Mouse (Mus musculus): Measurements from ENCODE around the gene Taf4. TPM values are rescaled to one million over a fixed set of nuclear protein-coding genes. Genes with fewer than 3 reads are reported as not detected.

Gene Taf4
- total RNA-seq (2021): 10 to 100 TPM; 20.8 to 23.7 TPM
- long read RNA-seq, full-length matches to known transcripts: 7 of 36 reads
- long read RNA-seq, partial matches to known transcripts: 3 of 36 reads
- long read RNA-seq, other reads (novel, unspliced or antisense): 26 of 36 reads

- DNase-seq (ENCODE audit: low spot score in 2 of 2): peak; percentile 80 to 91
Observed at GRCm38 (mm10) chr2:179976628-179977343, at the start of gene Taf4. Gene Taf4, minus strand, starts transcription at chr2:179976646.

DNA sequence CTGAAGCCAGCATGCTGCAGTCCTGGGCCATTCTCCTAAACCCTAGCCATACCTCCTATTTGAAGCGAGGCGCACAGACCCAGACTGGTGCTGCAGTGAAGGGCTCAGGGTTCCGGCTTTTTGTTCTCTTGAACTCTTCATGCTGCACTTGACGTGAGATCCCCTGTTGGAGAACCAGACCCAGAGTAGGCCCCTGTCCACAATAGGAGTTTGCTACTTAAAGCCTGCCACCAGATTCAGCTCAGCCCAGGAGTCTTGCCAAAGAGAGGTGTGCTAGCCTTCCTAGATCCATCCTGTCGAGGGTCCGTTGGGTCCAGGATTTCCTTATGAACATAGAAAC is 49.4 kb upstream of the Taf4 start:
- DNase-seq (ENCODE audit: low spot score in 2 of 2): no peak

GRCm38 (mm10) chr2:180025135-180025860 is 48.9 kb upstream of the Taf4 start:
- DNase-seq (ENCODE audit: low spot score in 2 of 2): peak; percentile 48 to 52

DNA sequence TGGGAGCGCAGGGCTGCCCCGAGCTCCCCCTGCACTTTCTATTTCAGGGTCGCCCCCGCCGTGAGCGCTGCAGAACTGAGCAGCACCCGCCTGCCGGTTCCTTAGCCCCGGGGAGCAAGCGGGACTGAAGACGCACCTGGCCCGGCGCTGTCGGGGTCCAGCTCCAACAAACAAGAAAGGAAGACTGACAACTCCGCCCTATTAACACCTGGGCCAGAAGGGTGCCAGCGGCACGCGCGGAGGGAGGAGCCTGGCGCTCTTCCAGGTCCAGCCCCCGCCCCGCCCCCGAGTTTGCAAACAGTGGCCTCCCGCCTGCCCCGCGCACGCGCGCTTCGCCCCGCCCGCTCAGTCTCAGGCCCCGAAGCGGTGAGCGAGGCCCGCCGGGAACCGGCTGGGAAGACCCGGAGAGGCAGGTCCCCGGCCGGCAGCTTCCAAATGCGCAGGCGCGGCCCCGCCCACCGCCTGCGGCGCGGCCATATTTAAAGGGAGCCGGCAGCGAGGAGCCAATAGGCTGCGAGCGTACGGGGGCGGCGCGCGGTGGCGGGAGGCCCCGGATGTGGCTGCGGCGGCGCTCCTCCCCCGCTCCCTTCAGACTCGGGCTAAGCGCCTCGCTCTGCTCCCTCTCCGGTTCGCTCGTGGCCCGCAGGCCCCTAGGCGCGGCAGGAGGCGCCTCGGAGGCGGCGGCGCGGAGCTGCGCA is 48.1 kb upstream of the Taf4 start, which contains the start of gene Lsm14b:
TSS of gene Lsm14b (plus strand) at position 587 of the 698 bp plus-strand sequence.
- DNase-seq (ENCODE audit: low spot score in 2 of 2): peak; percentile 98 to 99

- no peak for DNase-seq (ENCODE audit: low spot score in 2 of 2)
Observed at GRCm38 (mm10) chr2:180022751-180023150, 46.3 kb upstream of the Taf4 start.

DNA sequence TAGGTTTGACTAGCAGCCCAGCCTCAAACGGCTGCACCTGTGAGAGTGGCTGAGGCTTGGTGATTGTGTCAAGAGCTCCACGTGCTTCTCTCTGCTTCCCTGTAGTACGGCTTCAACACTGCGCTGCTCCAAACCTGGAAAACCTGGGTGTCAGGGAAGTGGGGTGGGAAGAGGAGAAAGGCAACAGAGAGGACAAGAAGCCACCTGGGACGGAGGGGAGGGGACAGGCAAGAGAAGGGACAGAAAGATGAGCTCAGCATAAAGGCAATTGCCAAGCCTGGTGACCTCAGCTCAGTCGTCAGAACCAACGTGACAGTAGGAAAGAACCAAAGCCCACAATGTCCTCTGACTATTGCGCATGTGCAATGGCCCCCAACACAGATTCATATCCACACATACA is 44.5 kb upstream of the Taf4 start:
- no peak for DNase-seq (ENCODE audit: low spot score in 2 of 2)

DNA sequence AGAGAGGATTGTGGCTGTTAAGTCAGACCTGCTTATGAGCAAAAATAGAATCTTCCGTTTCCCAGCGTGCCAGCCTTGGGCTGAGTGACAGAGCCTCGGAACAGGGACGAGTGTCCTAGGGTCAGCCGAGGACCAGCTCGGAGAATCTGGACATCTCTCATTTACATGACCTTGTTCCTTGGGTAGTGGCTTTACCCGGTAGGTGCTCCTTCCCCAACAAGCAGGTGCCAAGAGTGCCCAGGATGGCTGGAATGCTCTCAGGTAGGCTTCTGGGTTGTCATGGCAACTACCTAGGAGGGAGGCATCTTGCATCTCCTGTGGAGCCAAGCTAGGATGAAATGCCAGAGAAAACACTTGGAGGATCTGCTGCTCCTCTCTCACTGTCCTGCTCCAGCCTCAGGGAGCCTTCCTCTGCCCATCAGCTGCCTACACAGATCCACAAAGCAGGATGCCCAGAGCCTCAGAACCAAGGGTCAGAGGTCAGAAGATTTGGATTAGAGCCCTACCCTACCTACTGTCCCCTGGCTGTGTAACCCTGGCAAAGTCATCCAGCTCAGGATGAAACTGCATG is 43.7 kb upstream of the Taf4 start:
- no peak for DNase-seq (ENCODE audit: low spot score in 2 of 2)

- DNase-seq (ENCODE audit: low spot score in 2 of 2): no peak
Observed at GRCm38 (mm10) chr2:180018573-180018972, 42.1 kb upstream of the Taf4 start.

- no peak for DNase-seq (ENCODE audit: low spot score in 2 of 2)
Observed at GRCm38 (mm10) chr2:180017632-180018031, 41.2 kb upstream of the Taf4 start.

- DNase-seq (ENCODE audit: low spot score in 2 of 2): no peak
Observed at GRCm38 (mm10) chr2:180013686-180014085, 37.2 kb upstream of the Taf4 start.

DNA sequence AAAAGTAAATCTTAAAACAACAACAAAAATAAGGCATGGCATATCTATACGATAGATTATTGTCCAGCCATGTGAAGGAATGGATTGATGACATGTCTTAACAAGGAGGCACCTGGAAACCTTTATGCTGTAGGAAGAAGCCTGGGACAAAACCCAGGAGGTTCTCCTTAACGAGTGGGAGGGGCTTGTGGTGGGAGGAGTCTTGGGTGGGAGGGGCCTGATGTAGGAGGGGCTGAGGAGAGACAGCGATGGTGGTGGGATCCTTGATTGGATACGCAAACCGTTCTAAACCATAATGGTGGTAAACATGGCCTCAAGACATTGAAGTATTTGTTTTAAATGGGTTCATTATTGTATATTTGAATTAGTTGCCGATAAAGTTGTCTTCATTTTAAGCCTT is 34.9 kb upstream of the Taf4 start:
- no peak for DNase-seq (ENCODE audit: low spot score in 2 of 2)

- DNase-seq (ENCODE audit: low spot score in 2 of 2): no peak
Observed at GRCm38 (mm10) chr2:180010686-180011085, 34.2 kb upstream of the Taf4 start.

DNA sequence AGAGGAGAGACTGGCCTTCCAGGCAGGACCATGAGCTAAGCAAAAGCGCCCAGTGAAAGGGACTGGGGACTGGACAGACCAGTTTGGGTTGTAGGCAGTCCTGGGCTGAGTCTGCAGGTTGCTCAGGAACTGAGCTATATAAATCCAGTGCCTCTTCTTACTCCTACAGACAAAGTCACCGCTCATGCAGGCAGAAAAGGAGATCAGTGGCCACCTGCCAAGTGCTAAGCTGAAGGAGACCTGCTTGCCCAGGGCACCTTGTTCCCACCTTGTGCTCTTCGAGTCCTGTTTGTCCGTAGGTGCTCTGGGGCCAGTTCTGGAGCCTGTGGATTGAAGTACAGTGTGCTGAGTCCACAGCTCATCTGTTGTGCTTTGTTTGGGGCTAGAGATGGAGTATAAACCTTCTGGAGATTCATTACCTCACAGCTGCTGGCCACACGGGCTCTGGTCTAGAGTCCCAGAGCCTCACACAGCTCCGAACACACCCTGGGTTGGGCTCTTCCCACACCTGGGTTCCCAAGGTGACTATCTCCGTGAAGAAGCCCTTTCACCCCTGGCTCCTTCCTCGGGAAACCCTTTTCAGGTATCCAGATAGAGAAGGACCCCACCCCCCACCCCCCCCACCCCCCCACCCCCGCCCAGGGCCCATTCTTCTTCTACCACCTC is 30.0 kb upstream of the Taf4 start:
- no peak for DNase-seq (ENCODE audit: low spot score in 2 of 2)

- no peak for DNase-seq (ENCODE audit: low spot score in 2 of 2)
Observed at GRCm38 (mm10) chr2:180005656-180006351, 29.4 kb upstream of the Taf4 start.

- DNase-seq (ENCODE audit: low spot score in 2 of 2): no peak
Observed at GRCm38 (mm10) chr2:180001635-180002034, 25.2 kb upstream of the Taf4 start.

GRCm38 (mm10) chr2:179998431-179998830 is 22.0 kb upstream of the Taf4 start:
- no peak for DNase-seq (ENCODE audit: low spot score in 2 of 2)

- no peak for DNase-seq (ENCODE audit: low spot score in 2 of 2)
Observed at GRCm38 (mm10) chr2:179993071-179993470, 16.6 kb upstream of the Taf4 start.

DNA sequence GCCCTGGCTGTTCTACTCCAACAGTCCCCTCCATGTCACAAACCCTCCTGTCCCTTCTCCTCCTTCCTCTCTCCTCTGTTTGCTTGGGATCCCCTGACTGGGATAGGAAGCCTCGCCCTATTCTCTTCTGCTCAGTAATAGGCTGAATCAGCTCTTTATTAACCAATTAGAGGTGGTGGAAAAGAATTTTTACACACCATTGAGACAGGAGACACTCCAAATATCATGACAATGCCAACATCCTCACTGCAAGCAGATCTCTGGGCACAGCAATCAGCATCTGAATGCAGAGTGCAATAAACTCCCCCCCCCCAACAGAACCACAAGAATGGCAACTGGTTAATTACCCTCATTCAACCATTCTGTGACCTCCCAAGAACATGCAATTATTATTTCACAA is 12.7 kb upstream of the Taf4 start:
- no peak for DNase-seq (ENCODE audit: low spot score in 2 of 2)

GRCm38 (mm10) chr2:179986437-179987022 is 10.1 kb upstream of the Taf4 start:
- DNase-seq (ENCODE audit: low spot score in 2 of 2): no peak

DNA sequence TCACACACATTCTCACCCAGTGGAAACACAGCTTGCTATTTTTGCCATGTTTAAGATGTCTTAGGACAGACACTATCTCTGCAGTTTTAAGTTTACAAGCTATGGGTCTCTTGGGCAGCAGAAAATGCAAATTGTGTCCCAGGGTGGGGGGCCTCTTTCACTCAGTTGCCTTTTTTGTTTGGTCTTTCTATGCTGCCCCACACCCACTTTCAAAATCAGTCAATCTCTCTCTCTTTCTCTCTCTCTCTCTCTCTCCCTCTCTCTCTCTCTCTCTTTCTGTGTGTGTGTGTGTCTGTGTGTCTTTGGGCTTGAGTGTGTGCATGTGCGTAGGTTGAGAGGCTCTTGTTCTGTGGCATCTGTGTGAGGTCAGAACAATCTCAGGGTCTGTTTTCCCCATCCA is 9.2 kb upstream of the Taf4 start:
- DNase-seq (ENCODE audit: low spot score in 2 of 2): no peak
